Mouse (Mus musculus) liver, embryonic 15.5 days (tissue): ENCODE results near the gene Slc22a30. TPM values are rescaled to one million over a fixed set of nuclear protein-coding genes. Genes with fewer than 3 reads are reported as not detected.
"Not testable (repeated sequence)": the region's sequence is repeated elsewhere in the genome, so short reads cannot be mapped to it uniquely, and the experiment has no call there.

ENCODE experiments used
- ATAC-seq: fragments of 200-750 bp; cut with Nextera tagmentation; 2 replicates; pipeline ENCODE4 v1.8.0; 2017; ENCODE audit warnings: moderate number of reproducible peaks, mild to moderate bottlenecking, moderate library complexity; ENCODE audit not compliant: insufficient read depth
- H3K27ac ChIP-seq: fragments of 300-500 bp; sonication (generic); replicated peaks from 2 replicates; pipeline ENCODE4 v1.5.1; 2015; ENCODE audit warnings: mild to moderate bottlenecking, inconsistent platforms
- H3K27me3 ChIP-seq: fragments of 300-500 bp; sonication (generic); 2 replicates; pipeline ENCODE4 v1.6.1; 2015; ENCODE audit warnings: mild to moderate bottlenecking, inconsistent platforms
- H3K36me3 ChIP-seq: fragments of 300-500 bp; sonication (generic); replicated peaks from 2 replicates; pipeline ENCODE4 v1.6.1; 2015; ENCODE audit warnings: moderate library complexity, mild to moderate bottlenecking, inconsistent platforms
- H3K4me1 ChIP-seq: fragments of 300-500 bp; sonication (generic); replicated peaks from 2 replicates; pipeline ENCODE4 v1.6.1; 2015; ENCODE audit warnings: inconsistent platforms
- H3K4me2 ChIP-seq: fragments of 300-500 bp; sonication (generic); 2 replicates; pipeline ENCODE4 v1.6.1; 2015; ENCODE audit warnings: moderate library complexity, mild to moderate bottlenecking, inconsistent platforms
- H3K4me3 ChIP-seq: fragments of 300-500 bp; sonication (generic); replicated peaks from 2 replicates; pipeline ENCODE4 v1.5.1; 2015; ENCODE audit warnings: mild to moderate bottlenecking, inconsistent platforms
- H3K9ac ChIP-seq: fragments of 300-500 bp; sonication (generic); 2 replicates; pipeline ENCODE4 v1.6.1; 2015; ENCODE audit warnings: moderate library complexity, mild to moderate bottlenecking, inconsistent platforms
- H3K9me3 ChIP-seq: fragments of 300-500 bp; sonication (generic); replicated peaks from 2 replicates; pipeline ENCODE4 v1.6.1; 2016; ENCODE audit warnings: inconsistent platforms
- WGBS: fragments of 180-500 bp; shearing (Covaris S2); methylation state at CpG from one replicate; pipeline ENCODE4 v1.1.7; 2015; ENCODE audit warnings: mixed read lengths; ENCODE audit not compliant: insufficient replicate concordance; 5-methylcytosine and 5-hydroxymethylcytosine counted together
- polyA plus RNA-seq: library from polyadenylated mRNA; unstranded; fragments of >200 nt; fragmentation: Nextera tagmentation; extraction: Ambion mirVana; gene quantifications from 2 replicates; pipeline ENCODE4 v1.2.1, GENCODE M21; 2015

The Slc22a30 gene
- polyA plus RNA-seq = not detected in 2 replicates

DNA sequence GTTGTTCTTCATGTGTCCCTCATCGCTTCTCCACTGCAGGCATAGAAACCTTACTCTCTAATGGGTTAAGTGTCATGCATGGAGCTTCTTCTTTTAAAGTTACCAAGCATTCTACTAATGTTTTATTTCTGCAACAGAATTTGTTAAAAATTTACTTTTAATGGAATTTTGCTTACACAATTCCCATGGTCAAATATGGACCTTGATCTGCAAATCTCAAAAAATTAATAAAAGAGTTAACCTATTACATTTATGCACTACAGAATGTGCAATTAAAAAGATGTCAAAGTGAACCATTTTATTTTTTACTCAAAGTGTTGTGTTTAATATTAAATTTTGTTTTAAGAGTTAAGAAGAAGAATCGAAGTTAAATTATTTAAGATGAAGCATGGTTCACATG, at the start of gene Slc22a30:
Gene Slc22a30 (minus strand): TSS at position 101 of the 400 bp plus-strand sequence.
- H3K9me3 ChIP-seq, H3K9ac ChIP-seq, H3K4me3 ChIP-seq, H3K27me3 ChIP-seq, H3K4me1 ChIP-seq, H3K36me3 ChIP-seq, ATAC-seq, H3K27ac ChIP-seq, H3K4me2 ChIP-seq: not testable (repeated sequence)
- WGBS = 54% methylated on average over 1 of the region's 2 CpGs

- H3K4me1 ChIP-seq = no peaks in the 10 kb centered on the region
- no peak overlapping the region for H3K4me3 ChIP-seq
- no peaks in the 10 kb centered on the region for H3K9me3 ChIP-seq
- H3K27ac ChIP-seq = no peak overlapping the region
- ATAC-seq = no peak
- no peak overlapping the region for H3K9ac ChIP-seq
- WGBS = 51% methylated on average over 2 of the region's 2 CpGs
- no peak overlapping the region for H3K4me2 ChIP-seq
- no peaks in the 10 kb centered on the region for H3K27me3 ChIP-seq
- H3K36me3 ChIP-seq = no peaks in the 10 kb centered on the region
Observed at GRCm38 (mm10) chr19:8448321-8448720, 43.4 kb upstream of the Slc22a30 start.

GRCm38 (mm10) chr19:8447516-8447915, 42.6 kb upstream of the Slc22a30 start:
- Histone ChIP-seq H3K4me3 (no peak overlapping the region), H3K9me3 (no peaks in the 10 kb centered on the region), H3K27ac (no peak overlapping the region), H3K9ac (no peak overlapping the region), H3K36me3 (no peaks in the 10 kb centered on the region), H3K4me2 (no peak overlapping the region), H3K27me3 (no peaks in the 10 kb centered on the region), H3K4me1 (no peaks in the 10 kb centered on the region)
- no peak for ATAC-seq
- WGBS = 51% methylated on average over 1 of the region's 1 CpGs

GRCm38 (mm10) chr19:8431051-8431662, 26.2 kb upstream of the Slc22a30 start:
- no peak overlapping the region for H3K27ac ChIP-seq

DNA sequence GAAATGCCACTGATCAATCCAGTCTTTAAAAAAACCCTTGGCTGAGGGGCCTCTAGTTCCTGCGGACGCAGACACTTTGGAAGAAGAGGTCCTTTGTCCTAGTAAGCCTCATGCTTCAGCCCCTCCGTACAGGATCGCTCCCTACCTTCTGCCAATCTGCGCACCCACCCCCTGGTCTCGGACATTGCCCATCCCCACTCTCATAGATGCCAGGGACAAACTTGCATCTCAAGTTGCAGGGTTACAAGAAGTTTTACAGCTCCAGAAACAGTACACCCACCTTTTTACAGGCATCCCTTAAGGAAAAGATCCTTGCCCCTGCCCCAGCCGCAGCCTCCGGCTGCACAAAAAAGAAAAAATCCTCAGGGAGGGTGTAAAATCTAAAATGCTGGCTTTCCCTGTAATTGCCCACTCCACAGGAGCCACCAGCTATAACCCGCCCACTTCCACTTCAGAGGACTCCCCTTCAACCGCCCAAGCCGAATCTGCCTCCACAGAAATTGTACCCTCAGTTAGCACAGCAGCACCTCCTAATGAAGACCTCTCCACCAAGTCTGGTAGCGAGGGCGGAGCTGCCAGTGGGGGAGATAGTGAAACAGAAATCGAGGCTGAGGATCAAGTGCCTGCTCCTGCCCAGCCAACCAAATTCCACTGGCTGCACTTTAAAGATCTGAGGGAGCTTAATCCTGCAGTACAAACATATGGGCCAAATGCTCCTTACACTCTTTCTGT, 2.5 kb upstream of the Slc22a30 start:
- not testable (repeated sequence) for H3K9me3 ChIP-seq, ATAC-seq, H3K36me3 ChIP-seq, H3K27ac ChIP-seq, H3K4me2 ChIP-seq, H3K4me1 ChIP-seq, H3K4me3 ChIP-seq, H3K9ac ChIP-seq, H3K27me3 ChIP-seq
- WGBS = 53% methylated on average over 14 of the region's 14 CpGs

More at GRCm38 (mm10) chr19:8431051-8431662, 26.2 kb upstream of the Slc22a30 start:
- H3K9ac ChIP-seq = no peak overlapping the region
- no peaks in the 10 kb centered on the region for H3K36me3 ChIP-seq
- 57% methylated on average over 5 of the region's 5 CpGs for WGBS
- H3K4me2 ChIP-seq = no peak overlapping the region
- no peak for ATAC-seq
- H3K4me3 ChIP-seq = no peak overlapping the region
- no peaks in the 10 kb centered on the region for H3K27me3 ChIP-seq
- no peaks in the 10 kb centered on the region for H3K9me3 ChIP-seq
- no peaks in the 10 kb centered on the region for H3K4me1 ChIP-seq

Other genes starting within 250 kb of the Slc22a30 start
- 0.03 and 0.14 TPM in 2 replicates for gene Slc22a29, start 186.2 kb downstream of the Slc22a30 start, polyA plus RNA-seq
- gene Slc22a8, start 186.1 kb upstream of the Slc22a30 start, polyA plus RNA-seq = 2.1 and 2.3 TPM in 2 replicates
- 0.02 TPM in 1 of 2 replicates, not detected in the other for gene Slc22a6, start 212.9 kb upstream of the Slc22a30 start, polyA plus RNA-seq